Mouse (Mus musculus) liver, postnatal 0 days (tissue): ENCODE measurements around the gene Gm21987. TPM values are rescaled to one million over a fixed set of nuclear protein-coding genes. Genes with fewer than 3 reads are reported as not detected.

Experiments
- ATAC-seq: fragments of 200-750 bp; cut with Nextera tagmentation; 2 replicates; pipeline ENCODE4 v1.8.0; 2017; ENCODE audit warnings: mild to moderate bottlenecking, moderate library complexity
- DNase-seq: peaks from one replicate; pipeline ENCODE4 v3.0.0-alpha.2; 2016
- H3K27ac ChIP-seq: fragments of 300-500 bp; sonication (generic); 2 replicates; pipeline ENCODE4 v1.5.1; 2014; ENCODE audit warnings: antibody characterized with exemption, moderate library complexity, mild to moderate bottlenecking, low read depth
- H3K27me3 ChIP-seq: fragments of 300-500 bp; sonication (generic); 2 replicates; pipeline ENCODE4 v1.6.1; 2014; ENCODE audit warnings: low read length, control low read depth, mixed read lengths; ENCODE audit not compliant: insufficient read depth
- H3K36me3 ChIP-seq: fragments of 300-500 bp; sonication (generic); replicated peaks from 2 replicates; pipeline ENCODE4 v1.6.1; 2014; ENCODE audit warnings: mild to moderate bottlenecking, control low read depth, low read length, moderate library complexity, mixed read lengths; ENCODE audit not compliant: insufficient read depth
- H3K4me1 ChIP-seq: fragments of 300-500 bp; sonication (generic); 2 replicates; pipeline ENCODE4 v1.6.1; 2014; ENCODE audit warnings: antibody characterized with exemption, mild to moderate bottlenecking, control low read depth; ENCODE audit not compliant: insufficient read depth
- H3K4me2 ChIP-seq: fragments of 300-500 bp; sonication (generic); 2 replicates; pipeline ENCODE4 v1.6.1; 2014; ENCODE audit warnings: low read depth, mild to moderate bottlenecking, low read length, moderate library complexity, mixed read lengths
- H3K4me3 ChIP-seq: fragments of 300-500 bp; sonication (generic); 2 replicates; pipeline ENCODE4 v1.5.1; 2014; ENCODE audit warnings: low read depth, low read length
- H3K9ac ChIP-seq: fragments of 300-500 bp; sonication (generic); replicated peaks from 2 replicates; pipeline ENCODE4 v1.6.1; 2014; ENCODE audit warnings: mild to moderate bottlenecking, moderate library complexity
- H3K9me3 ChIP-seq: fragments of 300-500 bp; sonication (generic); 2 replicates; pipeline ENCODE4 v1.6.1; 2016; ENCODE audit warnings: mild to moderate bottlenecking, control low read depth, low read length, mixed read lengths
- CTCF ChIP-seq: sonication (generic); IDR thresholded peaks from 2 replicates; pipeline ENCODE4 v1.5.1; 2016; ENCODE audit warnings: antibody characterized with exemption, low read depth
- EP300 ChIP-seq: IDR thresholded peaks from 2 replicates; pipeline ENCODE4 v1.6.1; 2016; ENCODE audit warnings: antibody characterized with exemption, low read depth, mild to moderate bottlenecking
- WGBS: fragments of 180-500 bp; shearing (Covaris S2); extraction: QIAGEN DNeasy Blood & Tissue Kit; methylation state at CpG from one replicate; pipeline ENCODE4 v1.1.7; 2014; ENCODE audit not compliant: insufficient replicate concordance; 5-methylcytosine and 5-hydroxymethylcytosine counted together
- polyA plus RNA-seq: library from polyadenylated mRNA; unstranded; fragments of >200 nt; fragmentation: Nextera tagmentation; extraction: Ambion mirVana; gene quantifications from 2 replicates; pipeline ENCODE4 v1.2.1, GENCODE M21; 2015

Gm21987 gene
- polyA plus RNA-seq, 1 experiment from 2014 or later, result not detected

DNA sequence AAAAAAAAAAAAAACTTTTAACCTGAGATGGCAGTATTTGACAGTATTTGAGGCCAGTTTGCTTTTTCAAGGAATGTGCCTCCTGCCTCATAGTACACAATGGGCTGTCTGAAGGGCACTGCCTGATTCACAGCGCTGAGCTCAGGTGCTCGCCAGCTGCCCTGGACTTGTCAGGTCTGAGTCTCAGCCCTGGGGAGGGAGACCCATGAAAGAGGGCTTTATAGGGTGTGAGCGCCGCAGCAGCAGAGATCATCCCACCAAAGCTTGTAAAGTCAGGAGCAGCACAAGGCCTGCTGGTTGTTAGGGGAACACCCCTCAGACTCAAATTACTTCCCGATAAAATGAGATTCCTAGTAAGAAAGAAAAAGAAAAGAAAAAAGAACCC, 39.6 kb upstream of the Gm21987 start:
- no peak overlapping the region for H3K9ac ChIP-seq
- no peak overlapping the region for H3K4me3 ChIP-seq
- no peak for ATAC-seq
- H3K4me2 ChIP-seq, result no peak overlapping the region
- WGBS, result 63% methylated on average over 5 of the region's 5 CpGs
- no peak for TF ChIP-seq EP300
- TF ChIP-seq CTCF, result no peak
- no peak for DNase-seq
- no peaks in the 10 kb centered on the region for H3K36me3 ChIP-seq
- no peak overlapping the region for H3K27ac ChIP-seq
- H3K9me3 ChIP-seq, result no peaks in the 10 kb centered on the region
- no peaks in the 10 kb centered on the region for H3K4me1 ChIP-seq
- no peaks in the 10 kb centered on the region for H3K27me3 ChIP-seq

DNA sequence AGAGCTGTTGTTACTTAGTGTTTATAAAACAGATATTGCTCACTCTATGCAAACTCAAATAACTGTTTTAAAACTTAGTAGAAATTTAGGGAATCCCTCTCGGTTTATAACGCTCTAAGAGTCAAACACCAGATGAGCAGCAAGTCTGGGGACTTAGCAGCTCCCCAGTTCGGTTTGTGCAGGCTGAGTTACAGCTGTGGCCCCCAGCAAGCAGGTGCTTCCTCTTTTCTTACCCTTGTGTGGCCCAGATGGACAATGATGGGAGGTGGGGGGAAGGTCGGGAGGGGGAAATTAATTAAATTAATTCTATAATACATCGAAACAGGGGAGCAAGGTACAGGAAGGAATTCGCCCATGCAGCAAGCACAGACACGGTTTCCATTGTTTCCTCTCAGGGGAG, 39.2 kb upstream of the Gm21987 start:
- Histone ChIP-seq H3K9ac (no peak overlapping the region), H3K36me3 (no peaks in the 10 kb centered on the region), H3K27ac (no peak overlapping the region), H3K4me1 (no peaks in the 10 kb centered on the region), H3K4me2 (no peak overlapping the region), H3K4me3 (no peak overlapping the region), H3K27me3 (no peaks in the 10 kb centered on the region), H3K9me3 (no peaks in the 10 kb centered on the region)
- ATAC-seq (no peak), DNase-seq (no peak)
- WGBS, result 42% methylated on average over 7 of the region's 7 CpGs
- no peak for TF ChIP-seq CTCF

DNA sequence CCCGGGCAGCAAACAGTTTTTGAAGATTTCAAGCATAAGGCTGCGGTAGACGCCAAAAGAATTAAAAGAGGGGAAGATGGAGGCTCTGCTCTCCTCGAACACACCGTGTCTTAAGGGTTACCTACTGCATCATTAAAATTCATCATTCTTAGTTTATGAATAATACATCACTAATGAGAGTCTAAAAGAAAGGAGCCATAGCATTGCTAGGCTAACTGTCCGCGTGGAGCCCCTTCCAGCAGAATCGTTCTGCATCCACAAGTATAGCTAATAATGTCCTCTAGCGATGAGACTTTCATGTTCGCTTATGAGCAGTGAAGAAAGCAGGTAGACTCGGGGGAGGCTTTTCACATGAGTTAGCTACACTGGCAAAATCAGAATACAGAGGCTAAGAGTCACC, 38.6 kb upstream of the Gm21987 start:
- no peak for ATAC-seq
- 82% methylated on average over 11 of the region's 11 CpGs for WGBS

DNA sequence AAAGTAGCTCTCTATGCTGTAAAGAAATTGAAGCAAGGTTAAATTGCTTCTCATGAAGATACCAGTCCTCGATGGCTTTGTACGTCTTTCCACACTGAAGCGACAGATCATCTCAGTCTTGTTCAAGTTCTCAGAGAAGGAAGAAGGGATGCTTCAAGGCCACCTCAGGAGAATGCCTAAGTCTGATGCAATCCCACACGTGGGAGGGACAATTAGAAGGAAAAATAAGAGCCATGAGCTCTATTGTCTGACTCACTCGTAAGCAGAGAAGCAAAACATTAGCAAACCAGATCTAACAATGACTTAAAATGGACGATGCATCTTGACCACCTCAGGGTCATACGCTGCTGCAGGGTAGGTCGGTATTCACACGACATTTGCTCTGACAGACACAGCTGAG, 28.3 kb upstream of the Gm21987 start:
- Histone ChIP-seq H3K27me3 (no peaks in the 10 kb centered on the region), H3K4me3 (no peak overlapping the region), H3K27ac (no peak overlapping the region), H3K9me3 (no peaks in the 10 kb centered on the region), H3K9ac (no peak overlapping the region), H3K4me1 (no peaks in the 10 kb centered on the region), H3K4me2 (no peak overlapping the region), H3K36me3 (no peaks in the 10 kb centered on the region)
- ATAC-seq, result no peak
- no peak for DNase-seq
- no peak for TF ChIP-seq CTCF
- TF ChIP-seq EP300, result no peak
- WGBS, result 73% methylated on average over 9 of the region's 9 CpGs

More for the DNA sequence above, 38.6 kb upstream of the Gm21987 start:
- Histone ChIP-seq H3K36me3 (no peaks in the 10 kb centered on the region), H3K4me2 (no peak overlapping the region), H3K9ac (no peak overlapping the region), H3K9me3 (no peaks in the 10 kb centered on the region), H3K27me3 (no peaks in the 10 kb centered on the region), H3K4me3 (no peak overlapping the region), H3K4me1 (no peaks in the 10 kb centered on the region), H3K27ac (no peak overlapping the region)
- no peak for DNase-seq
- TF ChIP-seq EP300 (no peak), CTCF (no peak)

DNA sequence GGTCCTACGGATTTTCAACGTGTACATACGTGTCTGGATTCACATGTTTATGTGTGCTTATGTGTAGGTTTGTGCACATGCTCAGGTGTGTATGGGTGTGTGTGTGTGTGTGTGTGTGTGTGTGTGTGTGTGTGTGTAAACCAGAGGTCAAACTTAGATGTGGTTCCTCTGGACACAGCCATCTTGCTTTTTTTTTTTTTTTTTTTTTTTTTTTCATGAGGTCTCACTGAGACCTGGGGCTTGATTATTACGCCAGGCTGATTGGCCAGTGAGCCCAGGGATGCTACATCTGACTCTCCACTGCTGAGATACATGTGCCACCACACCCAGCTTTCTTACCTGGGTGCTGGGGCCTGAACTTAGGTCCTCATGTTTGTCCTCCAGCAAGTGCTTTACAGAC, 27.8 kb upstream of the Gm21987 start:
- ATAC-seq (no peak), DNase-seq (no peak)
- H3K9ac ChIP-seq, result no peak overlapping the region
- H3K4me2 ChIP-seq, result no peak overlapping the region
- H3K27me3 ChIP-seq, result no peaks in the 10 kb centered on the region
- WGBS, result 80% methylated on average over 4 of the region's 4 CpGs
- no peaks in the 10 kb centered on the region for H3K36me3 ChIP-seq
- no peaks in the 10 kb centered on the region for H3K4me1 ChIP-seq
- no peak overlapping the region for H3K4me3 ChIP-seq
- H3K27ac ChIP-seq, result no peak overlapping the region
- H3K9me3 ChIP-seq, result no peaks in the 10 kb centered on the region
- no peak for TF ChIP-seq EP300
- TF ChIP-seq CTCF, result no peak

DNA sequence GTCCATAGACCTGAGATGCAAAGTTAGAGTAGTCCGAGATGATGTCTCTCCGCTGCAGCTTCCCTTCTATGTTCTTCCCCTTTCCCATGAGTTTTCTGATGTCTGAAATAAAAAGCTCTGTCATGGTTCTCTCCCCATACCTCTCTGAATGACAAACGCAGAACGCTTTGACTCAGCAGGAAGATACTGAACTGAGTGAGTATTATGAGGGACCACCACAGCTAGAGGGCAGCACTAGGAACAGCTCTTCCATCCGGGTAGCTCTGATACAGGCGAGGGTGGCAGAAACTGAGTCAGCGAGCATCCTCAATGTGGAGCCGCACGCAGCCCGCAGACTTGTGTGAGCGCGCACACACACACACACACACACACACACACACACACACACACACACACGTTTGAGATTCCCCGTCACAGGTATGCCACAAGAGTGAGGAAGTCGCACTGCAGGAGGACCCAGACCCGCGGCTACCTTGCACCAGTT, 25.3 kb upstream of the Gm21987 start:
- Histone ChIP-seq H3K4me1 (no peaks in the 10 kb centered on the region), H3K36me3 (no peaks in the 10 kb centered on the region), H3K4me3 (no peak overlapping the region), H3K4me2 (no peak overlapping the region), H3K9ac (no peak overlapping the region), H3K9me3 (no peaks in the 10 kb centered on the region), H3K27me3 (no peaks in the 10 kb centered on the region), H3K27ac (no peak overlapping the region)
- DNase-seq (peak; percentile 57), ATAC-seq (no peak)
- TF ChIP-seq CTCF (peak; percentile 74), EP300 (no peak)
- WGBS, result 24% methylated on average over 17 of the region's 17 CpGs

DNA sequence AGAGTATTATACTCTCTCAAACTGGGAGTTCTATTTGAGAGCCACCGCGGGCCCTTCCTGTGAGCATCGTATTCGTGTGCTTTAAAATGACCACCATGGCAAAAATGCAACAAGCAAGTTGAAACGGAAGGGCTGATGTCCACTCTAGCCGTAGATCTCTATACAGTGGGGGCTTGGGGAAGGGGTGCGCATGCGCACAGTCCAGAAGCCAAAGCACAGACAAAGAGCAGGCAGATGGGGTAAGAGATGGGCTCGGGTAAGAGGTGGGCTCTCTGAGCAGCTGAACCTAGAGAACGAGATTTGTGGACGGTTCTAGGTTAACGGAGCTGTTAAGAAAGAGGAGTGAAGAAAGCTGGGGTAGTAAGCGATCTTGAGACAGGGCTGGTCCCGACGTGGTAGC, 22.5 kb upstream of the Gm21987 start:
- WGBS, result 89% methylated on average over 15 of the region's 15 CpGs
- ATAC-seq (no peak), DNase-seq (no peak)
- no peak for TF ChIP-seq EP300
- no peak for TF ChIP-seq CTCF
- Histone ChIP-seq H3K9me3 (no peaks in the 10 kb centered on the region), H3K27ac (no peak overlapping the region), H3K4me1 (no peaks in the 10 kb centered on the region), H3K36me3 (no peaks in the 10 kb centered on the region), H3K27me3 (no peaks in the 10 kb centered on the region), H3K4me2 (no peak overlapping the region), H3K9ac (no peak overlapping the region), H3K4me3 (no peak overlapping the region)
